Mouse (Mus musculus): ENCODE data around the gene Fgfr2.

Gene Fgfr2

GRCm38 (mm10) chr7:130969507-130969906 is 2153.6 kb downstream of the Fgfr2 start:
- no peak for DNase-seq

- DNase-seq: no peak
These were observed 2154.1 kb downstream of the Fgfr2 start for GRCm38 (mm10) chr7:130969076-130969475.

GRCm38 (mm10) chr7:130968537-130968936 is 2154.6 kb downstream of the Fgfr2 start:
- DNase-seq: no peak

GRCm38 (mm10) chr7:130967901-130968300 is 2155.2 kb downstream of the Fgfr2 start:
- DNase-seq: no peak

GRCm38 (mm10) chr7:130966876-130967275 is 2156.3 kb downstream of the Fgfr2 start:
- DNase-seq: no peak

- no peak for DNase-seq
These were observed 2156.7 kb downstream of the Fgfr2 start for GRCm38 (mm10) chr7:130966451-130966850.

- DNase-seq: no peak
These were observed 2157.2 kb downstream of the Fgfr2 start for GRCm38 (mm10) chr7:130965909-130966365.

GRCm38 (mm10) chr7:130965396-130965795 is 2157.8 kb downstream of the Fgfr2 start:
- no peak for DNase-seq

- peak; percentile 90 for DNase-seq
These were observed 2158.5 kb downstream of the Fgfr2 start for GRCm38 (mm10) chr7:130964686-130965085.

GRCm38 (mm10) chr7:130961429-130961828 is 2161.7 kb downstream of the Fgfr2 start:
- DNase-seq: no peak

GRCm38 (mm10) chr7:130959868-130960267 is 2163.3 kb downstream of the Fgfr2 start:
- DNase-seq: peak; percentile 90

- DNase-seq: peak; percentile 67
These were observed 2164.6 kb downstream of the Fgfr2 start for GRCm38 (mm10) chr7:130958551-130958950.

GRCm38 (mm10) chr7:130954177-130954601 is 2169.0 kb downstream of the Fgfr2 start:
- DNase-seq: no peak

GRCm38 (mm10) chr7:130953376-130953775 is 2169.8 kb downstream of the Fgfr2 start:
- no peak for DNase-seq

GRCm38 (mm10) chr7:130951004-130951403 is 2172.1 kb downstream of the Fgfr2 start:
- DNase-seq: peak; percentile 72

GRCm38 (mm10) chr7:130950482-130950881 is 2172.7 kb downstream of the Fgfr2 start:
- DNase-seq: no peak

GRCm38 (mm10) chr7:130949331-130949751 is 2173.8 kb downstream of the Fgfr2 start:
- DNase-seq: peak; percentile 43

- DNase-seq: no peak
These were observed 2174.5 kb downstream of the Fgfr2 start for GRCm38 (mm10) chr7:130948563-130949208.

- DNase-seq: no peak
These were observed 2176.8 kb downstream of the Fgfr2 start for GRCm38 (mm10) chr7:130946303-130946702.

GRCm38 (mm10) chr7:130945730-130946129 is 2177.4 kb downstream of the Fgfr2 start:
- DNase-seq: no peak

GRCm38 (mm10) chr7:130944766-130945475 is 2178.2 kb downstream of the Fgfr2 start:
- DNase-seq: no peak

GRCm38 (mm10) chr7:130943280-130943895 is 2179.8 kb downstream of the Fgfr2 start:
- no peak for DNase-seq

GRCm38 (mm10) chr7:130940733-130941132 is 2182.4 kb downstream of the Fgfr2 start:
- DNase-seq: no peak

- no peak for DNase-seq
These were observed 2184.3 kb downstream of the Fgfr2 start for GRCm38 (mm10) chr7:130938896-130939295.

Data from kidney, adult 11 months (tissue).